ENCODE assay signal across 9 mouse cellular contexts in genomic region chr16:22067406-22067805, GRCm38 (mm10). TPM values are rescaled to one million over a fixed set of nuclear protein-coding genes. Genes with fewer than 3 reads are reported as not detected.
DNase-seq lines count a peak whose midpoint lies in the region; ATAC-seq and TF ChIP-seq lines count a peak whose summit lies in the region.
"Had no signal": no experiment of that assay in that cellular context is flagged by ENCODE, and none has a peak within 500 bp of the region (broad histone marks: within the 10 kb centered on the region; RNA-seq: fewer than 3 reads in every experiment).

No protein-coding gene starts in this region.

- H3K4me1 ChIP-seq in CH12.LX (ENCODE audit: control insufficient read depth in 1 of 2, insufficient read depth in 2 of 2), result peaks cover 3 to 27% of the 10 kb centered on the region in 2 experiments
- H3K4me1 ChIP-seq in lung, embryonic 16.5 days (replicated peaks; ENCODE audit: control insufficient read depth, insufficient read depth, low read length), result no peaks in the 10 kb centered on the region

- DNase-seq in 3134 (ENCODE audit: extremely low read depth, insufficient read length, low spot score) (peak; percentile 81), CH12.LX (ENCODE audit: extremely low read depth) (no peak)
- DNase-seq in heart, adult 9 months (ENCODE audit: low spot score in 2 of 2), result peak; percentile 62 to 70
- DNase-seq in left cerebral cortex, postnatal 4 days, result no peak
- DNase-seq in right cerebral cortex, postnatal 36 days (ENCODE audit: low spot score in 2 of 2), result no peak
- DNase-seq in cerebellum, postnatal 4 days (ENCODE audit: low spot score in 2 of 2), result no peak
- no peak for DNase-seq in left cerebral cortex, adult 9 months (ENCODE audit: low spot score in 2 of 2)
- DNase-seq: right cerebral cortex, postnatal 4 days had no signal

- in situ Hi-C loops in CH12.LX (cut with MboI; ENCODE audit: low pct_ligation_motif_present, low pct_unique_long_range_greater_than_20kb, low sequenced_read_pairs), result no loop called here

- TF ChIP-seq CTCF in CH12.LX (conservative IDR thresholded peaks at IDR 0.05 in 1 of 2, IDR thresholded peaks at IDR 0.05 in 1 of 2; ENCODE audit: low read depth in 2 of 2, low read length in 2 of 2), result no peak

- no peak for TF ChIP-seq EP300 in CH12.LX (IDR thresholded peaks at IDR 0.05; ENCODE audit: low read length)

- TF ChIP-seq POLR2A in CH12.LX (IDR thresholded peaks at IDR 0.05; ENCODE audit: low read depth, low read length), result no peak

- H3K27me3 ChIP-seq in CH12.LX (replicated peaks), result no peaks in the 10 kb centered on the region
- H3K27me3 ChIP-seq in lung, embryonic 16.5 days (ENCODE audit: control insufficient read depth, insufficient read depth, low read depth, low read length), result no peaks in the 10 kb centered on the region

- ATAC-seq in lung, embryonic 16.5 days (ENCODE audit: low read depth), result peak; percentile 64; the same call in 1 of the 2 replicates

- TF ChIP-seq RAD21 in CH12.LX (IDR thresholded peaks at IDR 0.05; ENCODE audit: low read depth, low read length), result no peak

- no peak overlapping the region for H3K9ac ChIP-seq in CH12.LX (ENCODE audit: insufficient read depth, low read depth)
- H3K9ac ChIP-seq in lung, embryonic 16.5 days (ENCODE audit: low read length), result no peak overlapping the region

- H3K4me3 ChIP-seq in CH12.LX (replicated peaks in 1 of 3; ENCODE audit: low read depth in 2 of 3, low read length in 2 of 3, poor library complexity in 1 of 3), result no peak overlapping the region
- H3K4me3 ChIP-seq in lung, embryonic 16.5 days (ENCODE audit: low read length), result no peak overlapping the region

- no peak overlapping the region for H3K27ac ChIP-seq in CH12.LX (ENCODE audit: insufficient read depth, low read depth)
- no peak overlapping the region for H3K27ac ChIP-seq in lung, embryonic 16.5 days (ENCODE audit: low read length)

- no peak overlapping the region for H3K4me2 ChIP-seq in CH12.LX (ENCODE audit: insufficient read depth, low read depth, poor library complexity, severe bottlenecking)
- no peak overlapping the region for H3K4me2 ChIP-seq in lung, embryonic 16.5 days (ENCODE audit: low read depth, low read length)

- intact Hi-C loops in left cerebral cortex, postnatal 4 days (cut with DNase I), result no loop called here

- H3K9me3 ChIP-seq in CH12.LX (replicated peaks; ENCODE audit: low read length), result peaks cover 4% of the 10 kb centered on the region
- H3K9me3 ChIP-seq in lung, embryonic 16.5 days (ENCODE audit: control insufficient read depth, low read length), result no peaks in the 10 kb centered on the region

- no peaks in the 10 kb centered on the region for H3K36me3 ChIP-seq in CH12.LX (replicated peaks in 1 of 2; ENCODE audit: control insufficient read depth in 1 of 2, insufficient read depth in 1 of 2, low read length in 1 of 2)
- peaks cover 29% of the 10 kb centered on the region for H3K36me3 ChIP-seq in lung, embryonic 16.5 days (ENCODE audit: control insufficient read depth, insufficient read depth, low read length)

- H3K79me2 ChIP-seq in CH12.LX (replicated peaks; ENCODE audit: control insufficient read depth, extremely low read depth, insufficient read depth, poor library complexity, severe bottlenecking), result no peaks in the 10 kb centered on the region

- dilution Hi-C loops in CH12.LX (cut with MboI; ENCODE audit: extremely low pct_ligation_motif_present, extremely low pct_unique_long_range_greater_than_20kb, low sequenced_read_pairs), result no loop called here

- WGBS in lung, embryonic 16.5 days, result 77% methylated on average over 8 of the region's 8 CpGs

TF ChIP-seq in CH12.LX, 34 proteins besides CTCF, POLR2A, EP300 and RAD21:
- TF ChIP-seq CHD2 (IDR thresholded peaks at IDR 0.05; ENCODE audit: low read length) (no peak), MAFK (IDR thresholded peaks at IDR 0.05; ENCODE audit: insufficient replicate concordance, low read length) (no peak), ETS1 (conservative IDR thresholded peaks at IDR 0.05; ENCODE audit: low read depth, low read length) (peak; percentile 32; the same call in 1 of the 2 replicates)

RNA-seq across cellular contexts. Expression of gene Senp2, which starts 58.1 kb away (rescaled TPM):
- total RNA-seq in CH12.LX (2012; rRNA removed) (37.8 and 45.8 TPM in 2 replicates), CH12.LX (2014; rRNA removed) (42.8 and 46.2 TPM in 2 replicates)
- 60.5 and 60.8 TPM in 2 replicates for polyA plus RNA-seq in CH12.LX (2012; ENCODE audit: insufficient read length, low read depth)
- polyA plus RNA-seq in lung, embryonic 16.5 days (2015; fragmentation: Nextera tagmentation; extraction: Ambion mirVana), result 42.1 and 44.5 TPM in 2 replicates
- total RNA-seq in left cerebral cortex, postnatal 4 days (2021), result 10 to 100 TPM; 60.0 to 62.6 TPM

Comparison
In these comparisons a context has a peak if more than half of its experiments do, and no peak if none do; other contexts are left out.
1. DNase-seq: peak in 3134 (single experiment) and heart, adult 9 months (2 of 2); none in CH12.LX (single experiment), left cerebral cortex, postnatal 4 days (single experiment), right cerebral cortex, postnatal 36 days (0 of 2), cerebellum, postnatal 4 days (0 of 2) and left cerebral cortex, adult 9 months (0 of 2).